Mouse (Mus musculus): ENCODE results near the gene Fut8.

Gene Fut8

DNA sequence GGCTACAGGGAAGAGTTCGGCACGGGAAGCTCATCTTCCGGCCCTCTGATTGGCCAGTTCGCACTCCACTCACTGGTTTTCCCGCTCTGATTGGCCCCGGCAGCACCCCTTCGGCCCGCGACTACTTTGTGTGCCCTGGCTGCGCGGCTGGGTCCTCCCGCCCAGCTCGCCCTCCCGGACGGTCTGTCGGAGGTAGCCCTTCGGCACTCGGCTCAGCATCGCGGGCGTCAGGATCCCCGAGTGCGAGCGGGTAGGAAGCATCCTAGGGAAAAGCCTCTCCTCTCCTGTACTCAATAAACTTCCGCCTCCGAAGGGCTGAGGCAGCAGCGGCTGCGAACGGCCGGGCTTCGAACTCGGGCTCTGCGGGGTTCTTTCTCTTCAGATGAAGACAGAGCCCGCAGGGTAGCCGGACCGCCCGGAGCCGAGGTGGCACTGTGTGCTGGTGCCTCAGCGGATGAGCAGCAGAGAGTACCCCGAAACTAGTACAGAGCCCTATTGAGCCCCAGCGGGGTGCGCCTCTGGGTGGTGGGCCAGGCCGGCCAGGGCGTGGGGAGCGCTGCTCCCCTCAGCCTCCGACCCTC lies at the start of gene Fut8:
TSS of gene Fut8 (plus strand) at position 176 of the 581 bp plus-strand sequence.
- peak; percentile 94 for DNase-seq (ENCODE audit: low read depth, low spot score)

- DNase-seq (ENCODE audit: low read depth, low spot score): peak; percentile 82
These were observed 48.8 kb upstream of the Fut8 start for GRCm38 (mm10) chr12:77189161-77189560.

- DNase-seq (ENCODE audit: low read depth, low spot score): no peak
These were observed 47.9 kb upstream of the Fut8 start for GRCm38 (mm10) chr12:77189933-77190446.

GRCm38 (mm10) chr12:77191478-77192271 lies 46.2 kb upstream of the Fut8 start:
- no peak for DNase-seq (ENCODE audit: low read depth, low spot score)

GRCm38 (mm10) chr12:77192714-77193113 lies 45.2 kb upstream of the Fut8 start:
- DNase-seq (ENCODE audit: low read depth, low spot score): no peak

- no peak for DNase-seq (ENCODE audit: low read depth, low spot score)
These were observed 44.7 kb upstream of the Fut8 start for GRCm38 (mm10) chr12:77193225-77193716.

- no peak for DNase-seq (ENCODE audit: low read depth, low spot score)
These were observed 42.9 kb upstream of the Fut8 start for GRCm38 (mm10) chr12:77195044-77195443.

DNA sequence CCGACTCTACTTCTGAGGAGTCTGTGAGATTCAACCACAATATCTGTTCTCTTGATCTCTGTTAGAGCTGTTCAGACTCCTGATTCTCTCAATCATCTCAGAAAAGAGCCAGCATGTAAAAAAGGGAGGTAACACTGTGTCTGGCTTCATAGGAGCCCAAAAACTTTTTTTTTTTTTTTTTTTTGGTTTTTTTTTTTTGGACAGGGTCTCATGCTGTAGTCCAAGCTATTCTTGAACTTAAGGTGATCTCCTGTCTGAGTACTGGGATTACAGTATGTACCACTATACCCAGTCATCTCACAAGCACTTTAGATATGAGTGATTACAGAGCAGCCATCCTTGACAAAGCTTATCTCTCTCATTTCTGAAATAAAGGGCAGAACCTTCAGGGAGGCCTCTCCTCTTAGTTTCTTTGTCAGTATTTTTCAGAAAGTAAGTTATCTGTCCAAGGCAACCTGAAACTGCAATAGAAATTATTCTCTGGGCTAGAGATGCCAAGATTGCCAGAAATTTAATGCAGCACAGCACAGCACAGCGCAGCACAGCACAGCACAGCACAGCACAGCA lies 41.3 kb upstream of the Fut8 start:
- no peak for DNase-seq (ENCODE audit: low read depth, low spot score)

DNA sequence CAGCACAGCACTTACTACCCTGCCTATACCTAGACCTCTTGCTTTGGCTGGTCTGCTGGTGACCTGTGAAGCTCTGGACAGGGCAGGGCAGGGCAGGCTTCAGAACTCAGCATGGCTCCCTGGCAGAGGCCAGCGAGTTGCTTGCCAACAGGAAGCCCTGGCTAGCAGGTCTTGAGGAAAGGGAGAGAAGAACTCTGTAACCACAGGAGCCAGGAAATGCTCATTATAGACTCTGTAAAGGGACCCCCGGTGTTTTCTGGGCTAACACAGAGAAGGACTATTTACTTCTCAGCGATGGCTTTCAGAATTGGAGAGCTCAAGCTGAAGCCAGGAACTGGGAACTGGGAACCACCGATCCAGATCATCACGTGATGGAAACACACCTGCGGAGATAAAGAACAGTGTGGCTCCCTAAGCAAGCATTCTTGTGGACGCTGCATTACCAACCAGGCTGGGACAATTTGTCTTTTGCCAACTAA lies 40.8 kb upstream of the Fut8 start:
- DNase-seq (ENCODE audit: low read depth, low spot score): no peak

- no peak for DNase-seq (ENCODE audit: low read depth, low spot score)
These were observed 39.7 kb upstream of the Fut8 start for GRCm38 (mm10) chr12:77198253-77198652.

- no peak for DNase-seq (ENCODE audit: low read depth, low spot score)
These were observed 36.3 kb upstream of the Fut8 start for GRCm38 (mm10) chr12:77201461-77202143.

DNA sequence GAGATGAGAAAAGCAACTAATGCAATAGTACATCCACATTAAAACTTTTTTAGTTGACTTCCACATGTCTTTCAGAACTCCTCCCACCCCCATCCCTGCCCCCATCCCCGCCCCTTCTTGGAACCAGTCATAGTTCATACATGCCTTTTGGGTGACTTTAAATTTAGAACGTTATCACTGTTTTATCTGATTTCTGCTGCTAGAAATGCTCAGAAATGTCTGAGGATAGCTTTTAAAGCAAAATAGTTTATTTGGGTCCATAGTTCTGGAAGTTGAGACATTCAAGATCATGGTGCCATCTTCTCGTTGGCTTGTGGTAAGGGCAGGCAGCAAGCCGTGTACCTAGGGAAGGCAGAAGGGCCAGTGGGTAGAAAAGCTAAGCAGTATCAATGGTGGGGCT lies 34.8 kb upstream of the Fut8 start:
- DNase-seq (ENCODE audit: low read depth, low spot score): no peak

DNA sequence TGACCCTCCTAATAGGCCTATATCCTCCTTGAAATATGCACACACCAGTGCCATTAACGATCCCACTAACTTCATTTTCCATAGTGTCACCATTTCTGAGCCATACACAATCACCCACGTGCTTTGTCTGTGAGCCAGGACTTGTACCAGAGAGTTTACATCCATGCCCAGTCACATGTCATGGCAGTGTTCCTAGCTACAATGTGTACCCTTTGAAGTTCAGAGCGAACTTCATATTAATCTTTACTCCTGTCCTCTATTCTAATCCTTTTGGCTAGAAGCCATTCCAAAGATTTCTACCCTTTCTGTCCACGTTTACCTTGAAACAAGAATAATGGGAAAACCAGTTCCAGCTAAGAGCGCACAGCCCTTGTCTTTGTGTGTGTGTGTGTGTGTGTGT lies 31.1 kb upstream of the Fut8 start:
- no peak for DNase-seq (ENCODE audit: low read depth, low spot score)

DNA sequence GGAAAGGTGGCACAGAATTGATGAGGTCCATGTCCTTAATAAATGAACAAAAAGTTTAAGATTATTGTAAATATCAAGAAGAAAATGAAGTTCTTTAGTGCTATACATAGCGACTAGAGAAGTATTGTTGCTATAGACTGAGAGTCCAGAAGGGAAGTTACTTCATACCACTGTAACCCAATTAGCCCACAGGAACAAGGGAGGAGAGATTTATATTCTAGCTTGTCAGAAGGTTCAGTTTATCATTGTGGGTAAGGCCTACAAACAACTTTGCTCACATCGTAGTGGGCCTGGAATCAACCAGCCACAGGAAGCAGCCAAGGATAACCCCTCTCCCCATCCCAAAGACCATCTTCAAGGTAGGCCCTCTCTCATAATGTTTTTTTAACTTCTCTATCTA lies 29.9 kb upstream of the Fut8 start:
- DNase-seq (ENCODE audit: low read depth, low spot score): no peak

DNA sequence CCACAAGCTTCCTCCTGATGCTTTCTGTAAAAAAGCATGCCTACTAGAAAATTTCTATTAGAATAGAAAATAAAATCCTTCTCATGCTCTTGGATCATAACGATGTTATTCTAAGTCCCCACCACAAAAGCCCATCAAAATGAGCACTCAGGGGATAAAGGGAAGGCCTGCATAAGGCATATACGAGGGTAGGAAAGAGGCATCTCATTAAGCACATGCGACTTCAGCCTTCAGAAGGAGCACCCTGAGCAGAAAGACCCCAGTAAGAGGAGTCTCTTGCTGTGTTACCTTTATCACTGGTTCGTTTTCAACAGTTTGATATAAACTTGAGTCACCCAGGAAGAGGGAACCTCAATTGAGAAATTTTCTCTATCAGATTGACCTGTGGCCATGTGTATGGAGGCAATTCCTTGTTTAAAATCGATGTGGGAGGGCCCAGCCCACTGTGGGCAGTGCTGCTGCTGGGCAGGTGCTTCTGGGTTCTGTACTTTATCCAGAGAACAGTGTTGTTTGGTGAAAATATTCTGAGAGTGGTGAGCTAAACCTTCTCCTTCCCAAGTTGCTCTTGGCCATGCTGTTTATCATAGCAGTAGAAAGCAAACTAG lies 29.2 kb upstream of the Fut8 start:
- DNase-seq (ENCODE audit: low read depth, low spot score): no peak

GRCm38 (mm10) chr12:77211695-77212208 lies 26.2 kb upstream of the Fut8 start:
- no peak for DNase-seq (ENCODE audit: low read depth, low spot score)

DNA sequence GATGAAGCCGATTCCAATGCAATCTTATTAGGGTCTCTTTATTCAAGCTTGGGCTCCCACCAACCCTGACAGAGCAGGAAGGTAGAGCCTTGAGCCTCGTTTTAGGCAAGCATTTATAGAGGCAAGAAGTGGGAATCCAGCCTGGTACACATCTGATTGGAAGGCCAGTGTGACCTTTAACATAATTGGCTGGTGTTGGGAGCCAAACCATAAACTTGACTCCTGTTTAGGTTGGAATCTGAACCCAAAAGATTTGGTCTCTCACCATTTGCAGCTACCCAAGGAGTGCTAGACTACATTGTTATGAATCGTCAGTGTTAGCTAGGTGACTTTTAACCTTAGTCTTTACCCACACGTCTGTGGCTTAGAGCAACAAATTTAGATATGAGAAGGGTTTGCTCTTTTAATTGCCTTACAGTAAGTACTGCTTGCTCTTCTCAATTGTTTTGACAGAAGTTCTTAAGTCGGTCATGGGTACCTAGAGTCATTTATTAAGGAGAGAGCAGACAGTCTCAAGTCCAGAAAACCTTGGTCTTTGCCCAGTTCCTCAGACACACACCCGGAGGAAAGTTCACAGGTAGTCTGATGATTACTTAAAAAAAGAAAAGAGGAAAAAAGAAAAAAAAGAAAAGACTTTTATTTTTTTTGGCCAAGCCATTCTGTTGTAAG lies 23.9 kb upstream of the Fut8 start:
- DNase-seq (ENCODE audit: low read depth, low spot score): no peak

GRCm38 (mm10) chr12:77214565-77214909 lies 23.4 kb upstream of the Fut8 start:
- no peak for DNase-seq (ENCODE audit: low read depth, low spot score)

DNA sequence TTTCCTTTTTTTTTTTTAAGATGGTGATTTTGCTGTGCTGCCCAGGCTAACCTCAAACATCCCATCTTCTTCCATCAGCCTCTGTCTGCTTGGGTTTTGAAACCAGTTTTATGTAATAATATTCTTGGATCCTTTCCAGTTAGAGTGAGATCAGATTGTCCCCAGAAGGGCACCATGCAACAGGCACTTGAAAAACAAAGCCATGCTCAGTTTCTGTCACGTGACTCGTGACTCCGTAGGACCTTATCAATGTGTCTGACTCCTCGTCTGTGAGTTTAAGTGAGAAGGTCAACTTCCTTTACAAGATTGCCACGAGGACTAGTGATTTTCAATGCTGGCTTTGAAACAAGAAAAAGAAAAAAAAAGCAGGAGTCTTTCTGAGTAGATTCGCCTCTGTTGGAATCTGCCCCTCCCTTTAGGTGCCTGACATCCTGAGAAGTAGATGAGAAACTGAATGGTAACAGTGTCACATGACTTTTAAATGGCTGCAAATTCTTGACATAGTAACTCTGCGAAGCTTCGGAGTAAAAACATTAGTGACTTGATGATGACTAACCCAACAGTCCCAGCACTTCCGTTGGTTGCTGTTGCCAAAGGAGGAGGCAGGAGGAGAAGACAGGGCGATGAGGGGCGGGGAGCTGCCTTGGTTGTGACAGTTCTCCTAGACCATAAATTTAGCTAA lies 21.3 kb upstream of the Fut8 start:
- peak; percentile 23 for DNase-seq (ENCODE audit: low read depth, low spot score)

GRCm38 (mm10) chr12:77220616-77221015 lies 17.3 kb upstream of the Fut8 start:
- no peak for DNase-seq (ENCODE audit: low read depth, low spot score)
